Mouse (Mus musculus) T-cell, adult 2 months (primary cell): ENCODE results near the gene Bcl7a.

Source experiments
- DNase-seq: peaks from one replicate; pipeline ENCODE4 v3.0.0; 2022; ENCODE audit warnings: low spot score

Gene Bcl7a

DNA sequence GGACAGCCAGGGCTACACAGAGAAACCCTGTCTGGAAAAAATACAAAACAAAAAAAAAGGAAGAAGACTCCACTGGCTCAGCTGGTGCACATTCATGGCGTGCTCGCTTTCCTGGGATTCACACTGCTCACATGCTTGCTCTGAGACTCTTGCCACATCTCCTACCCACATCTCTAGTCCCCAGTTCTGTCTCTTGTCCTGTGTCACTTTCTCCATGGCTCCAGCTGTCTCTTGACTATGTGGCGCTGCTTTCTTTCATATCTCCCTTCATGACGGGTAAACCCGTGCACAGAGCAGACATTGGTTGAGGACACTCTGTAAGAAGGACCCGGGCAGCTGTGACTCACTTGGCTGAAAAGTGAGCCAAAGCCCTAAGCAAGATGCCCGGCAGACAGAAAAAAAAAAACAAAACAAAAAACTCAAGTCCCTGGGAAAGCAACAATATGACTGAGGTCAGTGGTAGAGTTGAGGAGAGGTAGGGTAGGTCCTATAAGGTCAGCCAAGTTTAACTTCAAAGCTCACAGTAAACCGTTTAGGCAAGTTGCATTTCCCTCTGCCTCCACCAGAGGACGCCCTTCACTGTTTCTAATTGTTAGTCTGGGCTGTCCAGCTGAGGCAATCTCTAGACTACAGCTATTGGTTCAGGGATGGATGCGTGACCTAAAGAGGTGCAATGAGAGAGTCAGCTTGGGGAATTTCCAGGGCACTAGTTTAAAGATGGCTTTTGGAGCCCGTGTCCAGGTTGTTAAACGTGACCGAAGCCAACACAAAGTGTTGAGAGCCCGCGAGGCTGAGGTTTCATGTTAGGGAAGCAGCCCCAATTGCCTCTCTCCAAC, 33.7 kb downstream of the Bcl7a start:
- DNase-seq: peak; percentile 73

DNA sequence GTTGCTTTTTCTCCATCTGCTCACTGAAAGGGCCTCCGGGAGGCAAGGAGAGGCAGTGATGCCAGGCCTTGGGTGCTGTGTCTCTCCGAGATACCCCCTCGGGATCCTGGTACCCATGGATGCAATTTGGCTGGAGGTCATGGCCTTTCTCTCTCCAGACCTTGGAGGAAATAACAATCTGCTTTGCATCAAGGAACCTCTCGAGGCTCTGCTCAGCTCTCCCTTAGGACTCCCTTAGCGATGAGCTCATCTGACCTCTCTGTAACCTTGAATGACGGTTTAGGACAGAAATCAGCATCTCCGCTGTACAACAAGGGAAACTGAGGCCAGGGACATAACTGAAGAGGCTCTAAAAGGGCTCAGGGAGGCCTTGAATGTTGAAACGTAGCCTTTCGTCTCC, 35.1 kb downstream of the Bcl7a start:
- no peak for DNase-seq

DNA sequence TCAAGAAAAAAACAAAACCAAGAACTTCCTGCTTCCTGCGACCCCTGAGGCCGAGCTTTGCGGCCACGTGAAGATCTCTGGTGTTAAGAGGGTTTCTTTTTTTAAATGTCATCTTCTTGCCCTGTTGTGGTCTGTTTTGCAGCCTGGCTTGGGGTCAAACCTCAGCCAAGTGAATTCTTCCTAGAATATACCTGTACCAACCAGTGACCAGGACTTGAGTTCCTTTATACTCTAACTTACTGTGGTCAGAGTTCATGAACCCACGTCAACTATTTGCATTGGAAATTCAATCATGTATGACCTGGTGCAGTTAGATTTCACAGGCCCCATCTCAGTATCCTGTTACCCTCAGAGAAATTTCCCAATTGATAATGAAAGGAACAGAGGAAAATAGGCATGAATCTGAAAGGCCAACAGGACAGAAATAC, 35.9 kb downstream of the Bcl7a start:
- DNase-seq: no peak

DNA sequence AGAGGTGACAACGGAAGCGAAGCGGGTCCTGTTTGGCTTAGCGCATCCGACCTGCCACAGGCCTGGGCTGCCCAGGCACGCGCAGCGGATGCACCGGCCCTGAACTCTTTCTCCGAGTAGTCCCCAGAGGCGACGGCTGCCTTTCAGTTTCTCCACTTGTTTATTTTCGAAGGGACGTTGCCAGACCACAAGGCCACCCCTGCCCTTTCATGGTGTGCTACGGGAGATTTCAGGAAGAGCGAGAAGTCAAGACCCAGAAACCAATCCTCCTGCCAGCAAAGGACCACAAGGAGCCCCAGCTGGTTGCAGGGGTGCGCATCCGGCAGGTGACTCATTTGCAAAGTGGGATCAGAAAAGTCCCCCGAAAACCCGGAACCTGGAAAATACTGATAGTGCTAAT, 38.3 kb downstream of the Bcl7a start:
- DNase-seq: peak; percentile 20

DNA sequence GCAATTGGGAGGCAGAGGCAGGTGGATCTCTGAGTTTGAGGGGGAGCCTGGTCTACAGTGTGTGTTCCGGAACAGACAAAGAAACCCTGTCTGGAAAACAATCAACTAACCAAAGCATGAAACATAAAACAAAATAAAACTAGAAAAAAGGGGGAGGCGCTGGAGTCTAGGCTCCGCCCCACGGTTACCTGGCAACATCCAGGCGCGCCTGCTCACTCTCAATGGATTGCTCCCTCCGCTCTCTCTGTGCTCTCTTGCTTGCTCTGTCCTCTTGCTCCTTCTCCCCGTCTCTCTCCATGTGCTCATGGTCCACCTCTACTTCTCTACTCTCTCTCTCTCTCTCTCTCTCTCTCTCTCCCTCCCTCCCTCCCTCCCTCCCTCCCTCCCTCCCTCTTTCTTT, 39.1 kb downstream of the Bcl7a start:
- no peak for DNase-seq

DNA sequence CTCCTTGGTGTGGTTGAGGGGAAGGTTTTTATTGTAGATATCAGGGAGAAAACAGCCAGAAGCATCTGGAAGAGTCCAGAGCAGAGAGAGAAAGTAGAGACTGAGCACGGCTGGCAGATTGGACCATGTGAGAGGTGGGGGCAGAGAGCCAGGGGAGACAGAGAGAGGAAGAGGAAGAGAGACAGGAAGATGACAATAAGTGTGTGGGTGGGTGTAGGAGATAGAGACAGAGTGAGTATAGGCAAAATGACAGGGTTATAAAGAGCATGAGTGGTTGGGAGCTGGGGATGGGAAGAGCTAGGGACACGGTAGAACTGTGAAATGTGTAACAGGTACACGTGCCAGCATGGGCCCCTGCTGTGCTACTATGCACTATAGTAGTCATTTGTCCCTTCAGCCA, 44.8 kb downstream of the Bcl7a start:
- no peak for DNase-seq

DNA sequence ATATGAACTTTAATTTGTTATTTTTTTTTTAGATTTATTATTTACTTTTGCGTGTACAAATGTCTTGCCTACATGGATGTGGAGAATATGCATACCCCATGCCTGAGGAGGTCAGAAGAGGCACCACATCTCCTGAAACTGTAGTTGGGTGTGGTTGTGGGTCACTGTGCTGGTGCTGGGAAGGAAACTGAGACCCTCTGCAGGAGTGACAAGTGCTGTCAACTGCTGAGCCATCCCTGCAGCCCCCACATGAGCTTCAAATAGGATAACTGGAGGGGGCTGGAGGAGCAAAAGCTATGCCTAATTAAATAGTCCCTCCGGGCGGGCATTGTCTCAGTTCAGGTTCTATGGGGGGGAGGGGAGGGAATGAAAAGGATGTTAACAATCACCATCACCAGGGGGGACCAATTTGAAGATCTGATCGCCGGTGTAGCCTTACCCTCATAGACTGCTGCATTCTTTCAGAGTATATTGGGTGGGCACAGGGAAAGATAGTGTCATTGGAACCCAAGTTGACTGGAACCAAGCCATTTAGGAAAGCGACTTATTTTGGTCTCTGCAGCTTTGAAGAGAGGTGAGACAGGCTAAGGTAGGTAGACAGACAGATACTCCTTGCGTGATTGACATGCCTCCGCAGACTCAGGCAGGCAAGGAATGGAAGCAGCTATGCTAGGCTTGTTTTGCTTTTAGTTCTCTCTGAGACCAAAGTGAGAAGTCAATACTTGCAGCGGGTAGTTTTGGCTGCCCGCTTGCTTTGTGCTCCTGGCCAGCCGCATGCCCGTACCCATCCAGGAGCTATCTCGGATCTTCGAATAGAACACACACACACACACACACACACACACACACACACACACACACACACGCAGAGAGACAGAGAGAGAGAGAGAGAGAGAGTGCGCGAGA, 47.2 kb downstream of the Bcl7a start:
- no peak for DNase-seq

DNA sequence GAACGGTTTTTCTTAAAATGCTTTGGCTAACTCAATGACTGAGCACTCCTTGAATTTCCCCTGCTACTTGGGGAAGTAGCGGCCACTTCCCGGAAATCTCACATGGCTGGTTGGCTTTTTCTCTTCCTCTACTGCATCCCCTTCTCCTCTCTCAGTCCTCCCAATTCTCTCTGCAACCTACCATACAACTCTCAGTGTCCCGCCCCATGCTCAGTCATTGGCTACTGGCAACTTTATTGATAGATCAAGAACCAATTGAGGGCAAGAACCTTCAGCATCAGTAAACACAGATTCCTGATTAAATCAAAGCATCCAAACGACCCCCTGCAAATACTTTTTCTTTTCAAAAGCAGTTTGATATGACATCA, 47.8 kb downstream of the Bcl7a start:
- no peak for DNase-seq

DNA sequence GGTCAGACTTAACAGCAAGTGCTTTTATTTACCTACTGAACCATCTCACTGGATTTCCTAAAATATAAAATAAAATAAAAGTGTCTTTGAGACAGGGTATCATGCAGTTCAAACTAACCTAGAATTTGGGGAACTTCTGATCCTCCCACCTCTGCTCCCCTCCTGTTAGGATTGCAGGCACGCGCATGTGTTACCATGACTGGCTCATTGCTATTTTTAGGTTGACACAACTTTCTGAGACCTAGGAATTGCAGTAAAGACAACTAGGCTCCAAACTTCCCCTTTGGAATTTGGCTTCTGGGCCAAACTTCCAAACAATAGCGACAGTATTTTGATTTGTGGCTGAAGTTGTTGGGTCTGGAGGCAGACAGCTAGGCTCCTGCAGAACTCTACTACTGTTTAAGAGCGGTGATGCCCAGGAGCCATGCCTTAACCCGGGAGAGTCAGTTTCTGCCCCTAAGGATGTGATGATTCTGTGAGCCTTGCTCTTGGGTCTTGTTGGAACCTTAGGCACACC, 50.2 kb downstream of the Bcl7a start:
- DNase-seq: no peak

DNA sequence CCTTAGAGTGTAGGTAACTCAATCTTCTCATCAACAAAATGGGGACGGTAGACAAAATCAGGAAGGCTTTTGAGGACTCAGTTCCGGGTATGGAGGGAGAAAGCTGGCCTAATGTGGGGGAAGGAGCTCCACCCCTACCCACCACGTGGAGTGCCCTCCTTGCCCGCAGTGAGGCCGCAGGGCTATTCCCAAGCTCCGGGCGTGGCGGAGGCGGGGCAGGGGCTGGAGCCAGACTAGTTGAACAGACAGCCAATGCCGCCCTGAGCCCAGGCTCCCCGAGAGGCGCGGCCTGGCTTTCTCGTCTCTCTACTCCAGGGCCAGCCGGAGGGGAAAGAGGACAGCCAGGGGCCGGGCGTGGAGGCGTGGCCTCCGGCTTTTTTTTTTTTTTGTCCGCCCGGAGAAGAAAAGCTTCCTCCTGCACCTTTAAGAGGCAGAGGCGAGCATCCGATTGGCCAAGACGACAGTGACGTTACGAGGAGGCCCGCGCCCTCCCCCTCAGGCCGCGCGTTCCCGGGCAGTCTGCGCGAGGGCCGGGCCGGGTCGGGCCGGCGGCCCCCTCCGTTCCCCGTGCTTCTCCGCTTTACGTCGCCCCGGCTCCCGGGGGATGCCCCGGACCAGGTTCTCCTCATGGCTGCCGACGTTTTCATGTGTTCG, 50.8 kb downstream of the Bcl7a start, which contains the start of gene Mlxip:
Gene Mlxip (plus strand): TSS at position 496 of the 654 bp plus-strand sequence.
- peak; percentile 84 for DNase-seq

DNA sequence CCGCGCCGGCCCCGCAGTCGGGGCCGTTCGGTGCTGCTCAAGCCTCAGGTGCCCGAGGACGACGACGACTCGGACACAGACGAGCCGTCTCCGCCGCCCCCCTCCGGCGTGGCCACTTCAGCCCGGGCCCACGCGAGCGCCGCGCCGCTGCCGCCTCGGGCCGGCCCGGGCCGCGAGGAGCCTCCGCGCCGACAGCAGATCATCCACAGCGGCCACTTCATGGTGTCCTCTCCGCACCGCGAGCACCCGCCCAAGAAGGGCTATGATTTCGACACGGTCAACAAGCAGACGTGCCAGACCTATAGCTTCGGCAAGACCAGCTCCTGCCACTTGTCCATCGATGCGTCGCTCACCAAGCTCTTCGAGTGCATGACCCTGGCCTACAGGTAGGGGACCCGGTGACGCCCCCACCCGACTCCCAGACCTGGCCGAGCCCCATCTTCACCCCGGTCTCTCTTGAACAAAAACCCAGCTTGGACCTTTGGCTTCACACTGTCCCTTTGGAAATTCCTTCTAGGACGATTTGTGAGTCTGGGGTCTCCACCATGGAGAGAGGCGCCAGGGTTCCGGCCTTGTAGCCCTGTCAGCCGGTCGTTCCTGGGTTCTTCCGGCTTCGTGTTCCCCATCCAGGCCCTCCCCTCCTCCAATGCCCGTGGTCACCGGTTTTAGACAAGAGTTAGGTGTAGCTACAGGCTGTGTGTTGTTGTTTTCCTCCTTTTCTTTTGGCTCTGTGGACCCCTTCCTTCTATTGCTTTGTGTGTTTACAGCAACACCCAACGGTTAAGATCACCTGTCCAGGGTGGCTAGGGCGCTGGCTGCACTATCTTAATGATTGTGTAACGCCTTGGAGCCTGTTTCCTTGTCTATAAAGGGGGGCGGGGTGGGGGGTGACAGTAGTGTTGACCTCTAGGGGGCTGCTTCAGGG, 51.6 kb downstream of the Bcl7a start:
- peak; percentile 39 for DNase-seq

DNA sequence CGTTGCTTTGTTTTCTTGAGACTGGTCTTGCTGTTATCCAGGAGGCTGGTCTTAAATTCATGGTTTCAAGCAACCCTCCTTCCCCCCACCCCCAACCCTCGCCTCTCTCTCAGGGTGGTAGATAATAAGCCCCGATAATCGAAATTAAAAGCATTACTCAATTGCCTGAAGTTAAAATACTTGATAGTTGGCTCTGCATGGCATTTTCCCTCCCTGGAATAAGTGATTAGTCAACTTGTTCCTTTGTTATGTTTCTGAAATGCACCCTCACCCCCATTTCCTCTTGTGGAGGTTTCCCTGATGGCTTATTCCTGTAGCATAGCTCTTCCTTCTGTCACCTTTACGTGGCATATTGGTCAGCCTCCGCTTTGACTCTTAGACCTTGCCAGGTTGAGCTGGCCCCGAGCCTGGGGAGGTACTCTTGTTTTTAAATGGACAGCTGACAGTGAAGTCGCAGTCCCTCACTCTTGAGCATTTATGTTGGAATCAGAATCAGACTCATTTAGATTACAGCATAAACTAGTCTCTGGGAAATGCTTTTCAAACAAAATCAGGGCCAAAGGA, 53.3 kb downstream of the Bcl7a start:
- no peak for DNase-seq

DNA sequence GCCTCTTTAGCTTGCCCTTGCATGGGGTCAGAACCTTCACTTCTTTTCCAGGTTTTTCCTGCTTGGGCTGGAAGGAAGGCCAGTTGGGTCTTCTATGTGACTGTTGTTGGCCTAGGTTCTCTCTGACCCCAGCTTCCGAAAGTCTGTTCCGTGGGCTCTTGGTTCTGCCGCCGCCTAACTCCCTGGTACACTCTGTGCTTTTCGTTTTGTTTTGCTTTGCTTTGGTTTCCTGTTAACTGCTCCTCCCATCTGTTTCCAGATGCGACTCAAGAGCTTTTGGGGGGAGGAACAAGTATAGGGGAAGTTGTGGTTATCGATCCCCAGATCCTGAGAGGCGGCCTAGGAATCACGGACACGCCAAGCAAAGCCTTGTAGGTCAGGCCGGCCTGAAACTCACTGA, 54.2 kb downstream of the Bcl7a start:
- peak; percentile 23 for DNase-seq

DNA sequence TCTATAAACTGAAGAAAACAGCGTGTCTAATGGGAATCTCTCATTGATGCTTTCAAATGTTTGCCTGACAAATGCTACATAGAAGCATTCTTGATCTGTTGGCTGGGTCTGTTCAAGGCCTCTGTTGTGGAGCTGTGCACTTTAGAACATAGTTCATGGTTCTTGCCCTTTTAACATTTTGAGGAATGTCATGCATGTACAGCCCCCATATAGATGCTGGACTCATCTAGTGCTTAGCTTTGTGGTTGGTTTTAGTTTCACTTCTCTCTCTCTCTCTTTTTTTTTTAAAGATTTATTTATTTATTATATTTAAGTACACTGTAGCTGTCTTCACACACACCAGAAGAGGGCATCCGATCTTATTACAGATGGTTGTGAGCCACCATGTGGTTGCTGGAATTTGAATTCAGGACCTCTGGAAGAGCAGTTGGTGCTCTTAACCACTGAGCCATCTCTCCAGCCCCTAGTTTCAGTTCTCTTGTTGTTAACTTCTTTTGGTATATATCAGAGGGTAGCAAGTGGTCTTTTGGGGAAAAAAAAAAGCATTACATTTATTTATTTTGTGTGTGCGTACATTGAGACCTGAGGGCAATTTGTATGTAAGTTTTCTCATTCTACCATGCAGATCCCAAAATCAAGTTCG, 55.3 kb downstream of the Bcl7a start:
- no peak for DNase-seq

DNA sequence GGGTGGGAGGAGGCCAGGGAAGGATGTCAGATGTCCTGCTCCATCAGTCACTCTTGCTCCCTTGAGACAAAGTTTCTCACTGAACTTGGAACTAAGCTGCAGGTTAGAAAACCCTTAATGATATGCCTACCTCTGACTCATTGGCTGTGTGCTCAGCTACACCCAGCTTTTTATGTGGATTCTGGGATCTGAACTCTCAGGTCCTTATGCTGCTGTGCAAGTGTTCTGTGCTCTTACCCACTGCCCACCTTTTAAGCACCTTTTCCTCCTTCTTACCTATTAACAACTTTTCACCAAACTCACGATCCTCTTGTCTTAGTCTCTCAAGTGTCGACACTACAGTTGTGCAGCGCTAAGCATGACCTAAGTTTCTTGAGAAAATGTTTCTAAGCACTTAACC, 60.8 kb downstream of the Bcl7a start:
- DNase-seq: no peak

DNA sequence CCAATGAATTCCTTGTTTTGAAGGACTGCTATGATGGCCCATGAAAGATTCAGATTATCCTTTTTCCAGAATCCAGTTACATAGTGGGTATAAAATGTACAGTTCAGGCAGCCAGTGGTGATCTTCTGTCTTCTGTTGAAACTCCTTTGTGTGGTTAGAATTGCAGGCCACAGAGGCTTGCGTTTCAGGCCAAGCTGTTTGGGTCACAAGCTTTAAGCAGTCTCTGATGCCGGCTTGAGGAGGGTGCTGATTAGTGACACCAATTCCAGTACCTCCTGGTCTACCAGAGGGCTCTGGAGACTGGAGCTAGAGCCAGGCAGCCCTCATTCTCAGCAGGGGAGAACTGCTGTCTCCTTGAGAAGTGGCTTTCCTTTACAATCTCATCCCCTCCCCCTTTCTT, 63.3 kb downstream of the Bcl7a start:
- no peak for DNase-seq

DNA sequence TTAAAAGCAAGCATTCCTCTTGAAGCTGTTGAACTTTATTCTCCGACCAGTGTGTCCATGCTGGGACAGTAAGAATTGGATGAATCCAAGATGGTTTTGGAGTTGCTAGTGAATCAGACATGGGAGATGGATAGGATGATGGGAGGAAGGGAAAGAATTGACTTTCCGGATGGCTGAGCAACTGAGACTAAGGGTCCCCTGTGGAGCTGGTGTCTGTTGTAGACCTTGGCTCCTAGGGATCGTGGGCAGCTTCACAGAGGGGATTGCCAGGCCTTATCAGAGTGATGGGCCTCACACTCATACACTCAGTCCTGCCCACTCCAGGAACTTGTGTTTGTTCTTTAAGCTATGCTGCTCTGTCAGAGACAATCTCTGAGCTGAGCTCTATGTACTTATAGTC, 64.5 kb downstream of the Bcl7a start:
- no peak for DNase-seq

DNA sequence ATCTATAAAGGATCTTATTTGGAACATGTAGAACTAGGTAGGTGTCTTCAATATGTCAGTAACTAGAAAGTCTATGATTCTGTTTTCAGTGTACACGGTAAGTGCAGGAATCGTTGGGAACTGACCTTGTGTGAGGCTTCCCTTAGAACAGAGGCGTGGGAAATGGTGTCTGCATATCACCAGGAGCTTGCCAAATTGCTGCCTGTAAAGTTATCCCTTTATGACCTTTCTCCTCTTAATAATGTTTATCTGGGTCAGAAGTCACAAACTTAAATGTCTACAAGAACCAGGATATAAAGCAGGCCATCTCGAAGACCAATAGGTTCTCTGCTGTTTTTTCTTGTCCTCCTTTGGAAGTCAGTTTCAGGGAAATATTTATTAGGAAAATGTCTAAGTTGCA, 68.6 kb downstream of the Bcl7a start:
- no peak for DNase-seq

DNA sequence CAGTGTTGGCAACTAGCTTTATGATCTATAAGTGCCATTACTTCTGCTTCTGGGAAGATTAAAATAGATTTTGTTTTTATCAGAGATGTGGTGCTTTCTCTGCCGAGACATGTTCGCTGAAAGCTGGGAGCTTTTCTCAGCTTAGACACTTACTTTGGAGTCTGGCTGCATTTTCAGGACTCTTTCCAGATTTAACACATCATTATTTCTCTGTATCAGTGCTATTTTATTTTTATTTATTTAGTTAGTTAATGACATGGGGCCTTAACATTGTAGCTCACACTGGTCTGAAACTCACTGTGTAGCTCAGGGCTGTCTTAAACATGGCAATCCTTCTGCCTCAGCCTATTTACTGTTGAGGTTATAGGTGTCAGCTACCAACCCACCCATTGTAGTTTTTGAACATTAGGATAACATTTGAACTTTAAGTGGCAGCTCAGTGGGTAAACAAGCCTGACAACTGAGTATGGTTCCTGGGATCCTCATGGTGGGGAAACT, 70.3 kb downstream of the Bcl7a start:
- no peak for DNase-seq

DNA sequence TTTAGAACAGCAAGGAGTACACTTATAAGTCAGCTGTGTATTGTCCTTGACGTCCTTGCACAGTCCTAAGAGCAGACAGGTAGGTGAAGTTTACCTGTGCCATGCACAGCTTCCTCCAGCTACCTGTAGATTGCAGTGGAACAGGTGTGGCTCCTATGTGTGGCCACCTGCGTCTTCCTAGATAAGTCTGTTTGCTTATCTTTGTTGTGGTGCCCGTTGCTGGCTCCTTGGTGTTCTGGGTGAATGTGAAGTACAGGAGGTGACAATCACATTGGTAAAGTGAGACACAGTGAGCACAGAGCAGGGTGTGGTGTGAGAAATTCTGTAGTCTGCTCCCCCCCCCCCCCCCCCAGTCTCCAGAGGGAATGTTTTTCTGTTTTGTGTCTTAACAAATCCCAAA, 72.5 kb downstream of the Bcl7a start:
- DNase-seq: no peak
